Mouse (Mus musculus) kidney, embryonic 16.5 days (tissue): ENCODE measurements around the gene H2-Ab1. TPM values are rescaled to one million over a fixed set of nuclear protein-coding genes. Genes with fewer than 3 reads are reported as not detected.

Experiments
- ATAC-seq: fragments of 200-750 bp; cut with Nextera tagmentation; 2 replicates; pipeline ENCODE4 v1.8.0; 2017; ENCODE audit warnings: moderate TSS enrichment; ENCODE audit not compliant: low FRiP score, low TSS enrichment
- H3K27ac ChIP-seq: fragments of 300-500 bp; sonication (generic); 2 replicates; pipeline ENCODE4 v1.5.1; 2014; ENCODE audit warnings: low read length
- H3K27me3 ChIP-seq: fragments of 300-500 bp; sonication (generic); 2 replicates; pipeline ENCODE4 v1.6.1; 2014; ENCODE audit warnings: low read length, control low read depth, mixed read lengths; ENCODE audit not compliant: insufficient read depth
- H3K36me3 ChIP-seq: fragments of 300-500 bp; sonication (generic); 2 replicates; pipeline ENCODE4 v1.6.1; 2014; ENCODE audit warnings: low read length, control low read depth, mixed read lengths; ENCODE audit not compliant: insufficient read depth
- H3K4me1 ChIP-seq: fragments of 300-500 bp; sonication (generic); 2 replicates; pipeline ENCODE4 v1.6.1; 2014; ENCODE audit warnings: low read length, control low read depth, mixed read lengths; ENCODE audit not compliant: insufficient read depth
- H3K4me2 ChIP-seq: fragments of 300-500 bp; sonication (generic); replicated peaks from 2 replicates; pipeline ENCODE4 v1.6.1; 2014; ENCODE audit warnings: low read depth, low read length
- H3K4me3 ChIP-seq: fragments of 300-500 bp; sonication (generic); 2 replicates; pipeline ENCODE4 v1.5.1; 2014; ENCODE audit warnings: mild to moderate bottlenecking, low read length
- H3K9ac ChIP-seq: fragments of 300-500 bp; sonication (generic); replicated peaks from 2 replicates; pipeline ENCODE4 v1.6.1; 2014; ENCODE audit warnings: low read length
- H3K9me3 ChIP-seq: fragments of 300-500 bp; sonication (generic); 2 replicates; pipeline ENCODE4 v1.6.1; 2016; ENCODE audit warnings: low read length, control low read depth
- WGBS: fragments of 180-500 bp; shearing (Covaris S2); extraction: QIAGEN DNeasy Blood & Tissue Kit; methylation state at CpG from one replicate; pipeline ENCODE4 v1.1.7; 2014; 5-methylcytosine and 5-hydroxymethylcytosine counted together
- polyA plus RNA-seq: library from polyadenylated mRNA; unstranded; fragments of >200 nt; fragmentation: Nextera tagmentation; extraction: Ambion mirVana; gene quantifications from 2 replicates; pipeline ENCODE4 v1.2.1, GENCODE M21; 2015

The H2-Ab1 gene
- polyA plus RNA-seq, 1 experiment from 2014 or later, result 37.9 TPM

GRCm38 (mm10) chr17:34268748-34269147 is 11.3 kb downstream of the H2-Ab1 start:
- no peak for ATAC-seq
- WGBS, result 79% methylated on average over 2 of the region's 2 CpGs
- Histone ChIP-seq H3K9ac (no peak overlapping the region), H3K4me1 (peaks cover 14% of the 10 kb centered on the region), H3K27me3 (peaks cover 11% of the 10 kb centered on the region; the same call in 1 of the 2 replicates), H3K36me3 (no peaks in the 10 kb centered on the region), H3K4me2 (no peak overlapping the region), H3K4me3 (no peak overlapping the region), H3K9me3 (no peaks in the 10 kb centered on the region), H3K27ac (no peak overlapping the region)

GRCm38 (mm10) chr17:34269817-34270216 is 12.3 kb downstream of the H2-Ab1 start:
- WGBS, result 68% methylated on average over 4 of the region's 4 CpGs
- no peak overlapping the region for H3K27ac ChIP-seq
- peaks cover 5% of the 10 kb centered on the region for H3K4me1 ChIP-seq
- H3K27me3 ChIP-seq, result peaks cover 11% of the 10 kb centered on the region; the same call in 1 of the 2 replicates
- no peaks in the 10 kb centered on the region for H3K9me3 ChIP-seq
- no peak overlapping the region for H3K9ac ChIP-seq
- ATAC-seq, result no peak
- no peaks in the 10 kb centered on the region for H3K36me3 ChIP-seq
- no peak overlapping the region for H3K4me3 ChIP-seq
- no peak overlapping the region for H3K4me2 ChIP-seq

- peaks cover 1% of the 10 kb centered on the region; the same call in 1 of the 2 replicates for H3K4me1 ChIP-seq
- no peaks in the 10 kb centered on the region for H3K9me3 ChIP-seq
- no peak overlapping the region for H3K4me3 ChIP-seq
- no peak for ATAC-seq
- no peak overlapping the region for H3K4me2 ChIP-seq
- no peak overlapping the region for H3K9ac ChIP-seq
- WGBS, result 87% methylated on average over 2 of the region's 2 CpGs
- H3K27ac ChIP-seq, result no peak overlapping the region
- H3K27me3 ChIP-seq, result peaks cover 9% of the 10 kb centered on the region; the same call in 1 of the 2 replicates
- H3K36me3 ChIP-seq, result no peaks in the 10 kb centered on the region
These were observed 12.7 kb downstream of the H2-Ab1 start for GRCm38 (mm10) chr17:34270230-34270629.

GRCm38 (mm10) chr17:34270940-34271339 is 13.5 kb downstream of the H2-Ab1 start:
- Histone ChIP-seq H3K9ac (no peak overlapping the region), H3K4me3 (no peak overlapping the region), H3K4me2 (no peak overlapping the region), H3K27me3 (0 out of 2 replicates have a peak, but pooled peaks cover 4% of the 10 kb centered on the region), H3K9me3 (0 out of 2 replicates have a peak, but pooled peaks cover under 1% of the 10 kb centered on the region), H3K27ac (no peak overlapping the region), H3K4me1 (no peaks in the 10 kb centered on the region), H3K36me3 (no peaks in the 10 kb centered on the region)
- WGBS, result 84% methylated on average over 2 of the region's 2 CpGs
- ATAC-seq, result no peak

- Histone ChIP-seq H3K4me2 (no peak overlapping the region), H3K9ac (no peak overlapping the region), H3K27me3 (0 out of 2 replicates have a peak, but pooled peaks cover 2% of the 10 kb centered on the region), H3K36me3 (no peaks in the 10 kb centered on the region), H3K9me3 (0 out of 2 replicates have a peak, but pooled peaks cover 4% of the 10 kb centered on the region), H3K4me3 (no peak overlapping the region), H3K4me1 (no peaks in the 10 kb centered on the region), H3K27ac (no peak overlapping the region)
- WGBS, result 97% methylated on average over 1 of the region's 1 CpGs
- ATAC-seq, result no peak
These were observed 14.6 kb downstream of the H2-Ab1 start for GRCm38 (mm10) chr17:34272102-34272501.

- no peaks in the 10 kb centered on the region; the same call in 1 of the 2 replicates for H3K27me3 ChIP-seq
- WGBS, result 81% methylated on average over 1 of the region's 1 CpGs
- no peaks in the 10 kb centered on the region for H3K4me1 ChIP-seq
- ATAC-seq, result peak; percentile 27; the same call in 1 of the 2 replicates
- no peak overlapping the region for H3K4me3 ChIP-seq
- H3K9me3 ChIP-seq, result 0 out of 2 replicates have a peak, but pooled peaks cover 4% of the 10 kb centered on the region
- H3K36me3 ChIP-seq, result no peaks in the 10 kb centered on the region
- H3K9ac ChIP-seq, result no peak overlapping the region
- no peak overlapping the region for H3K27ac ChIP-seq
- no peak overlapping the region for H3K4me2 ChIP-seq
These were observed 23.1 kb downstream of the H2-Ab1 start for GRCm38 (mm10) chr17:34280499-34281038.

GRCm38 (mm10) chr17:34281836-34282235 is 24.3 kb downstream of the H2-Ab1 start:
- Histone ChIP-seq H3K27ac (no peak overlapping the region), H3K9ac (no peak overlapping the region), H3K4me2 (no peak overlapping the region), H3K4me3 (no peak overlapping the region), H3K27me3 (no peaks in the 10 kb centered on the region; the same call in 1 of the 2 replicates), H3K4me1 (no peaks in the 10 kb centered on the region), H3K36me3 (no peaks in the 10 kb centered on the region), H3K9me3 (no peaks in the 10 kb centered on the region)
- no peak for ATAC-seq
- 74% methylated on average over 1 of the region's 1 CpGs for WGBS

GRCm38 (mm10) chr17:34285371-34285770 is 27.9 kb downstream of the H2-Ab1 start:
- H3K27me3 ChIP-seq, result no peaks in the 10 kb centered on the region
- H3K4me3 ChIP-seq, result no peak overlapping the region
- H3K4me2 ChIP-seq, result no peak overlapping the region
- H3K27ac ChIP-seq, result no peak overlapping the region
- no peaks in the 10 kb centered on the region for H3K9me3 ChIP-seq
- ATAC-seq, result no peak
- WGBS, result 78% methylated on average over 4 of the region's 4 CpGs
- no peaks in the 10 kb centered on the region for H3K36me3 ChIP-seq
- no peak overlapping the region for H3K9ac ChIP-seq
- H3K4me1 ChIP-seq, result no peaks in the 10 kb centered on the region

- Histone ChIP-seq H3K9me3 (no peaks in the 10 kb centered on the region), H3K27me3 (no peaks in the 10 kb centered on the region), H3K4me2 (no peak overlapping the region), H3K4me1 (no peaks in the 10 kb centered on the region), H3K9ac (no peak overlapping the region), H3K36me3 (no peaks in the 10 kb centered on the region), H3K27ac (no peak overlapping the region), H3K4me3 (no peak overlapping the region)
- 39% methylated on average over 4 of the region's 4 CpGs for WGBS
- ATAC-seq, result no peak
These were observed 28.4 kb downstream of the H2-Ab1 start for GRCm38 (mm10) chr17:34285848-34286247.

- ATAC-seq, result no peak
- Histone ChIP-seq H3K9ac (no peak overlapping the region), H3K4me1 (no peaks in the 10 kb centered on the region), H3K9me3 (no peaks in the 10 kb centered on the region), H3K36me3 (no peaks in the 10 kb centered on the region), H3K4me3 (no peak overlapping the region), H3K4me2 (no peak overlapping the region), H3K27ac (no peak overlapping the region), H3K27me3 (no peaks in the 10 kb centered on the region)
- 83% methylated on average over 5 of the region's 5 CpGs for WGBS
These were observed 29.0 kb downstream of the H2-Ab1 start for GRCm38 (mm10) chr17:34286501-34286900.
